Mouse (Mus musculus) leukemia stem cell, adult 10-12 weeks (primary cell): Measurements from ENCODE around the gene Nutf2. TPM values are rescaled to one million over a fixed set of nuclear protein-coding genes. Genes with fewer than 3 reads are reported as not detected.

Source experiments
- polyA plus RNA-seq: library from polyadenylated mRNA; stranded (reverse); fragments of >175 nt; gene quantifications from 2 replicates; pipeline ENCODE4 v1.2.3, GENCODE M21; 2012; ENCODE audit warnings: low replicate concordance

Gene Nutf2
- 81.1 and 133 TPM in 2 replicates for polyA plus RNA-seq

GRCm38 (mm10) chr8:105860143-105860981 lies at the start of gene Nutf2:
TSS of gene Nutf2 (plus strand) at chr8:105860580.

GRCm38 (mm10) chr8:105826861-105827848 lies 33.2 kb upstream of the Nutf2 start, which contains the start of the genes Ranbp10 and Tsnaxip1:
TSS of gene Ranbp10 (minus strand) at chr8:105827350.
TSS of gene Tsnaxip1 (plus strand) at chr8:105827731.

GRCm38 (mm10) chr8:105853178-105853577 lies 7.2 kb upstream of the Nutf2 start, which contains the start of gene Cenpt:
TSS of gene Cenpt (minus strand) at chr8:105853278.

GRCm38 (mm10) chr8:105854715-105855216 lies 5.6 kb upstream of the Nutf2 start, which contains the start of gene Thap11:
TSS of gene Thap11 (plus strand) at chr8:105855132.

GRCm38 (mm10) chr8:105880754-105881520 lies 20.6 kb downstream of the Nutf2 start, which contains the start of gene Edc4:
TSS of gene Edc4 (plus strand) at chr8:105880881.

GRCm38 (mm10) chr8:105893339-105893738 lies 33.0 kb downstream of the Nutf2 start, which contains the start of gene Nrn1l:
TSS of gene Nrn1l (plus strand) at chr8:105893567.

GRCm38 (mm10) chr8:105900180-105900940 lies 40.0 kb downstream of the Nutf2 start, which contains the start of gene Pskh1:
TSS of gene Pskh1 (plus strand) at chr8:105900441.

Other genes with a start within 250 kb of the Nutf2 start
- gene Ctcf, start 224.0 kb upstream of the Nutf2 start, polyA plus RNA-seq, result 145 and 319 TPM in 2 replicates
- gene Agrp, start 223.2 kb upstream of the Nutf2 start, polyA plus RNA-seq, result not detected in 2 replicates
- 30.2 and 108 TPM in 2 replicates for gene Carmil2, start 174.3 kb upstream of the Nutf2 start, polyA plus RNA-seq
- gene Acd, start 159.5 kb upstream of the Nutf2 start, polyA plus RNA-seq, result 16.0 and 76.2 TPM in 2 replicates
- gene Pard6a, start 159.4 kb upstream of the Nutf2 start, polyA plus RNA-seq, result 2.0 and 16.3 TPM in 2 replicates
- not detected in 2 replicates for gene 4933405L10Rik, start 152.9 kb upstream of the Nutf2 start, polyA plus RNA-seq
- 33.4 and 64.7 TPM in 2 replicates for gene Enkd1, start 152.4 kb upstream of the Nutf2 start, polyA plus RNA-seq
- gene Gfod2, start 101.9 kb upstream of the Nutf2 start, polyA plus RNA-seq, result 4.4 and 7.9 TPM in 2 replicates
- gene Ranbp10, start 33.2 kb upstream of the Nutf2 start, polyA plus RNA-seq, result 43.5 and 111 TPM in 2 replicates
- not detected in 2 replicates for gene Tsnaxip1, start 32.8 kb upstream of the Nutf2 start, polyA plus RNA-seq
- 14.1 and 23.1 TPM in 2 replicates for gene Cenpt, start 7.3 kb upstream of the Nutf2 start, polyA plus RNA-seq
- gene Thap11, start 5.4 kb upstream of the Nutf2 start, polyA plus RNA-seq, result 18.1 and 52.4 TPM in 2 replicates
- gene Edc4, start 20.3 kb downstream of the Nutf2 start, polyA plus RNA-seq, result 14.8 and 34.3 TPM in 2 replicates
- gene Nrn1l, start 33.0 kb downstream of the Nutf2 start, polyA plus RNA-seq, result 3.1 and 7.0 TPM in 2 replicates
- gene Pskh1, start 39.9 kb downstream of the Nutf2 start, polyA plus RNA-seq, result 4.1 and 19.3 TPM in 2 replicates
- 0.21 and 1.7 TPM in 2 replicates for gene Ctrl, start 73.3 kb downstream of the Nutf2 start, polyA plus RNA-seq
- gene Psmb10, start 77.9 kb downstream of the Nutf2 start, polyA plus RNA-seq, result 109 and 171 TPM in 2 replicates
- 1.2 and 4.9 TPM in 2 replicates for gene Lcat, start 82.8 kb downstream of the Nutf2 start, polyA plus RNA-seq
- 28.3 and 35.5 TPM in 2 replicates for gene Slc12a4, start 105.5 kb downstream of the Nutf2 start, polyA plus RNA-seq
- gene Dpep3, start 118.8 kb downstream of the Nutf2 start, polyA plus RNA-seq, result not detected in 2 replicates
- 2.9 and 6.0 TPM in 2 replicates for gene Dus2, start 130.8 kb downstream of the Nutf2 start, polyA plus RNA-seq
- gene Dpep2nb, start 145.4 kb downstream of the Nutf2 start, polyA plus RNA-seq, result not detected in 2 replicates
- gene Ddx28, start 151.3 kb downstream of the Nutf2 start, polyA plus RNA-seq, result 20.3 and 22.1 TPM in 2 replicates
- 11.8 and 20.8 TPM in 2 replicates for gene Nfatc3, start 198.3 kb downstream of the Nutf2 start, polyA plus RNA-seq